Mouse (Mus musculus): ENCODE results near the gene Polr1a. TPM values are rescaled to one million over a fixed set of nuclear protein-coding genes. Genes with fewer than 3 reads are reported as not detected.

The Polr1a gene
- polyA plus RNA-seq, 1 experiment: 13.1 TPM

DNA sequence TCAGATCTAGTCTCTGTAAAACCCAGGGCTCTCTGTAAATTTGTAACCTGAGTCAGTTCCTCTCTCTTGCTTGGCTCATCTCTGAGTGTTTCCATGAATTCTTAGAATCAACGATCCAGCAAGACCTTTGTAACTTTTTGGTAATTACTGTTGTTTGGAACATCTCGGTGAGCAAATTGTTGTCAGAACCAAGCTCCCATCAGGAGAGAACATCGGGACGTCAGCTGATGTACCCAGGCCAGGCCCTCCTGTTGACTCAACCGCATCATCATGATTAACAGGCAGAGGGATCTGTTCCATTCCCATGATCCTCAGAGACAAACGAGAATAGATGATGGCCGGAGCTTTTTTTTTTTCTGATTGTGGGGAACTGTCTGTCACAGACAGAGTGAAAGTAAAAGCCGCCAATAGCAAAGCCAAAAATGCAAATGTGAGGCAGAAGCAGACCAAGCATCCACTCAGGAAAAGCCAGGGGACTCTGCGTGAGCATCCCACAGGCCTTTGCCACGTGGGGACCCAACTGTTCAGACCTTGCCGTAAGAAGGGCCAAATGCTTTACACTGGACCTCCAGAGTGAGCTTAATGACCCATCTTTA, 91.2 kb downstream of the Polr1a start:
- no peak for DNase-seq (ENCODE audit: low spot score)

DNA sequence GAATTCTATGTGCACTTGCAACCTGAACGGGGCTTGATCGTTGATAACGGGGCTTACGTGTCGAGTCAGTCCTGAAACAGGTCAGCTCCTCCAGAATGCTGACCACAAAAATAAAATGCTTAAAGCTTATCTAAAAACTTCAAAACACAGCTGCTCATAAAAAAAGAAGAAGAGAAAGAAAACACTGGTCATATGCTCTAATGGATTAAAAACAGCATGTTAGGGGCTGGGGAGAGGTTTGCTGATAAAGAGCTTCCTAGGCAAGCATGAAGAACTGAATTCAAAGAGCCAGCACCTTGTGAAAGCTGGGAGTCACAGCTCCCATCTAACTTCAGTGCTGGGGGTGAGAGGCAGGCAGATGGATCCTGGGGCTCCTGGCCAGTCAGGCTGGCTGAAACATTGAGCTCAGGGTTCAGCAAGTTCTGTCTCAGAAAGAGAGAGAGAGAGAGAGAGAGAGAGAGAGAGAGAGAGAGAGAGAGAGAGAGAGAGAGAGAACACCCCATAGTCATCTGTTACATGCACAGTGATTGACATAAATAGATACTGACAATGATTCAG, 92.4 kb downstream of the Polr1a start:
- no peak for DNase-seq (ENCODE audit: low spot score)

- no peak for DNase-seq (ENCODE audit: low spot score)
Observed at GRCm38 (mm10) chr6:72007411-72008212, 98.8 kb downstream of the Polr1a start.

DNA sequence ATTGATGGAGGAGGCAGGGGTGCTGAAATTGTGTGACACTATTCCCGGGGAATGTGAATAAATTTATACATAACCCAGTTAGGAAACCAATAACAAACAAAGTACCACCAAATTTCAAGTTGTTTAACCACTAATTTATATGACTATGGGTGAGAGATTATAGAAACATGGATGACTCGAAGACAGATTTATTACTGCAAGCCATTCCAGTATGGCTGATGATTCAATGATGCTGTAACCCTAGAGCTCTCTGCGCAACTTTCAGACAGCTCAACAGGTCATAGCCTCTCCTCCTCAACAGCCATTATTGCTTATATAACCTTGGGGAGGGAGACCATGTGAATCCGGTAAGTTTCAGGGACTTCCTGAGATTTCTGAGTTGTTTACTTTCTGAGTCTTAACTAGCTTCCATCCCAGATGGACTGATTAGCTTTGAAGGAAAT, 99.4 kb downstream of the Polr1a start:
- no peak for DNase-seq (ENCODE audit: low spot score)

DNA sequence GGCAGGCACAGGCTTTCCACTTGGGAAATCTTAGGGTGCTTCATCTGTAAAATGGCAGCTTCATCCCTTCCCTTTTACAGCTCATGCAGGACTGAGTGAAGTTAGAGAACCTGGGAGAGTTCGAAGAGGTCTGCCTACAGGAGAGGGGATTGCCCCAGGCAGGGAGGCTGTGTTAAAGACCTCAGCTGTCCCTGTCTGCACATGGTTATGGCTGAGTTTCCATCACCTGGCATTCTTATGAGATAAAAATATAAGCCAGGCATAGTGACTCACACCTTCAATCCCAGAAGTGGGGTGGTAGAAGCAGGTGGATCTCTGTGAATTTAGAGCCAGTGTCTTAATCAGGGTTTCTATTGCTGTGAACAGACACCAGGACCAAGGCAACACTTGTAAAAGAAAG, 100.6 kb downstream of the Polr1a start:
- DNase-seq (ENCODE audit: low spot score): no peak

- DNase-seq (ENCODE audit: low spot score): no peak
Observed at GRCm38 (mm10) chr6:72014033-72014432, 105.2 kb downstream of the Polr1a start.

- DNase-seq (ENCODE audit: low spot score): no peak
Observed at GRCm38 (mm10) chr6:72018052-72018451, 109.2 kb downstream of the Polr1a start.

DNA sequence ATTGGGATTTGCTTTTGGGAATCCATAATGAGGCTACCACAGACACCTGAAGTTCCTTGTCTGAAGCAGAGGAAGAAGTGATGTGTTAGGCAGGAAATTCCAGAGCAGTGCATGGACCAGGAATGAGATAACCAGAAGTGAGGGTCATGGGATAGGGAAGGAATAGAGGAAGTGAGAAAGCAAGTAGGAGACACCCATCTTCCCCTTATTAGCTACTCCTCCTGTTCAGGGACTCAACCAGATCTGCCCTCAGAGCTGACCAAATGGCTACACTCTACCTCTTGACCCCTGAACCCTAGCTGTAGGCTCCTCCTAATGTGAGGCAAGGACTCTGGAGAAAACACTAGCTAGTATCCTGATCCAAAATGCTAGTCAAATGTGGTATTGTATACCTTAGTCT, 116.6 kb downstream of the Polr1a start:
- DNase-seq (ENCODE audit: low spot score): no peak

DNA sequence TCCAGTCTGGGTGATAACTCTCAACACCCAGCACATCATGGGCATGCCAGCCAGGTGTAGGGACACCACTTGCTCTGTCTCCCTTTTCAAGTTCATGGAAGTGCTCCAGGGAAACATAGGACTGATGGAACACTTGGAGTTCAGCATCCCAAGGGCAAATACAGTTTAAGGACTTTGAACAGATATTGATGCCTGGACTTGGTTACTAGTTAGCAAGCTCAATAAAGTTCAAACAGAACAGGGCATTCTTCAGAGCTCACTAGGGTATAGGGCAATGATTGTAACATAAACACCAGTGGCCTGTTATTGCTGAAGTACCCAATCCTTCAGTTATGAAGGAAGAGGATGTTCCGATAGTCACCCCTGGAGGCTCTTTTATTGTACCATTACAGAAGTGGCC, 119.2 kb downstream of the Polr1a start:
- no peak for DNase-seq (ENCODE audit: low spot score)

GRCm38 (mm10) chr6:72029674-72030073, 120.8 kb downstream of the Polr1a start:
- DNase-seq (ENCODE audit: low spot score): no peak

Other genes with a start within 250 kb of the Polr1a start
- 10.2 TPM in 2 replicates for gene Reep1, start 201.5 kb upstream of the Polr1a start, polyA plus RNA-seq (2012; rRNA removed)
- 20.2 and 21.1 TPM in 2 replicates for gene Mrpl35, start 82.1 kb upstream of the Polr1a start, polyA plus RNA-seq (2012; rRNA removed)
- 56.0 and 74.3 TPM in 2 replicates for gene Immt, start 77.7 kb upstream of the Polr1a start, polyA plus RNA-seq (2012; rRNA removed)
- gene Ptcd3, start 303 bp upstream of the Polr1a start, polyA plus RNA-seq (2012; rRNA removed): 34.1 and 36.6 TPM in 2 replicates
- 22.3 and 25.0 TPM in 2 replicates for gene St3gal5, start 188.5 kb downstream of the Polr1a start, polyA plus RNA-seq (2012; rRNA removed)

Data from urinary bladder, adult 2 months (tissue).